Mouse (Mus musculus) bone marrow, adult 2 months (tissue): ENCODE data around the gene Ets2.

Experiments used
- CTCF ChIP-seq: fragments of 200-500 bp; IDR thresholded peaks from 2 replicates; pipeline ENCODE4 v1.5.1; 2011; ENCODE audit warnings: low read length, control low read depth; ENCODE audit not compliant: control insufficient read depth, insufficient read depth
- POLR2A ChIP-seq: fragments of 200-500 bp; IDR thresholded peaks from 2 replicates; pipeline ENCODE4 v1.6.1; 2011; ENCODE audit warnings: low read depth, mild to moderate bottlenecking, control low read depth, low read length, borderline replicate concordance; ENCODE audit not compliant: control insufficient read depth

DNA sequence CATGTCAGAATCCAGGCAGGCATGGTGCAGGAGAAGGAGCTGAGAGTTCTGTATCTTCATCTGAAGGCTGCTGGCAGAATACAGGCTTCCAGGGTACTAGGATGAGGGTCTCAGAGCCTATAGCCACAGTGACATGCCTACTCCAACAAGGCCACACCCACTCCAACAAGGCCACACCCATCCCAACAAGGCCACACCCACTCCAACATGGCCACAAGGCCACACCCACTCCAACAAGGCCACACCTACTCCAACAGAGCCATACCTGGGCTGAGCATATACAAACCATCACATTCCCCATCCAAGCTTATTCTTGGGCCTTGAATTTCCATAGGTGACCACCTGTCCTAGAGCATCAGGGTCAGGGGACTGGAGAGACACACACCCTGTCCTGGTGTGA is 34.2 kb downstream of the Ets2 start:
- TF ChIP-seq CTCF = no peak
- TF ChIP-seq POLR2A = no peak
